Mouse (Mus musculus) lung, embryonic 16.5 days (tissue): ENCODE results near the gene Btbd16. TPM values are rescaled to one million over a fixed set of nuclear protein-coding genes. Genes with fewer than 3 reads are reported as not detected.

Source experiments
- ATAC-seq: fragments of 200-750 bp; cut with Nextera tagmentation; 2 replicates; pipeline ENCODE4 v1.8.0; 2017; ENCODE audit warnings: low read depth, mild to moderate bottlenecking, moderate library complexity
- H3K27ac ChIP-seq: fragments of 300-500 bp; sonication (generic); 2 replicates; pipeline ENCODE4 v1.5.1; 2014; ENCODE audit warnings: mild to moderate bottlenecking, control low read depth, low read length
- H3K27me3 ChIP-seq: fragments of 300-500 bp; sonication (generic); 2 replicates; pipeline ENCODE4 v1.6.1; 2014; ENCODE audit warnings: low read depth, low read length, mixed read lengths; ENCODE audit not compliant: control insufficient read depth, insufficient read depth
- H3K36me3 ChIP-seq: fragments of 300-500 bp; sonication (generic); 2 replicates; pipeline ENCODE4 v1.6.1; 2014; ENCODE audit warnings: low read length; ENCODE audit not compliant: control insufficient read depth, insufficient read depth
- H3K4me1 ChIP-seq: fragments of 300-500 bp; sonication (generic); replicated peaks from 2 replicates; pipeline ENCODE4 v1.6.1; 2014; ENCODE audit warnings: low read length, mixed read lengths; ENCODE audit not compliant: control insufficient read depth, insufficient read depth
- H3K4me2 ChIP-seq: fragments of 300-500 bp; sonication (generic); 2 replicates; pipeline ENCODE4 v1.6.1; 2014; ENCODE audit warnings: low read depth, low read length, control low read depth
- H3K4me3 ChIP-seq: fragments of 300-500 bp; sonication (generic); 2 replicates; pipeline ENCODE4 v1.5.1; 2014; ENCODE audit warnings: mild to moderate bottlenecking, low read length, control low read depth
- H3K9ac ChIP-seq: fragments of 300-500 bp; sonication (generic); 2 replicates; pipeline ENCODE4 v1.6.1; 2014; ENCODE audit warnings: low read length, control low read depth
- H3K9me3 ChIP-seq: fragments of 300-500 bp; sonication (generic); 2 replicates; pipeline ENCODE4 v1.6.1; 2016; ENCODE audit warnings: low read length; ENCODE audit not compliant: control insufficient read depth
- WGBS: fragments of 180-500 bp; shearing (Covaris S2); extraction: QIAGEN DNeasy Blood & Tissue Kit; methylation state at CpG from one replicate; pipeline ENCODE4 v1.1.7; 2014; 5-methylcytosine and 5-hydroxymethylcytosine counted together
- polyA plus RNA-seq: library from polyadenylated mRNA; unstranded; fragments of >200 nt; fragmentation: Nextera tagmentation; extraction: Ambion mirVana; gene quantifications from 2 replicates; pipeline ENCODE4 v1.2.1, GENCODE M21; 2015

Btbd16 gene
- polyA plus RNA-seq, 1 experiment from 2014 or later, result not detected

DNA sequence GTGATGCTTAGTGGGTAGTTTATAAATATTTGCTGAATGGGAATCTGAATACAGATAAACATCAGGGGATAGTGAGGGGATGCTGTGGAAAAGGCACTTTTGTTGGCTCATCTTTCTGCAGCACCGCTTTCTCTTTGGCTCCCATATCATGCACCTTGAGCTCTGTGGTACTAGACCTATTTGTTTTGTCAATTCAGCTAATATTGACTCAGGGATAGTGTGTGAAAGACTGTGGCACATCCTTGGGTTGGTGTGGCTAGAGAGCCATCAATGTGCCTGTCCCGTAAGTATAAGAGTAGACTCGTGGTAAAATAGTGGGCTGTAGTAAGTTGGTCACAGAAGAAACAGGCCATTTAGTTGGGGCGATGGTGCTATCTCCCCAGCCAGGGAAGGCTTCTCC is 13.7 kb downstream of the Btbd16 start:
- no peaks in the 10 kb centered on the region for H3K9me3 ChIP-seq
- WGBS, result 81% methylated on average over 4 of the region's 4 CpGs
- no peak overlapping the region for H3K4me2 ChIP-seq
- peaks cover 9% of the 10 kb centered on the region for H3K4me1 ChIP-seq
- H3K27ac ChIP-seq, result no peak overlapping the region
- no peaks in the 10 kb centered on the region for H3K27me3 ChIP-seq
- no peak for ATAC-seq
- H3K4me3 ChIP-seq, result no peak overlapping the region
- no peak overlapping the region for H3K9ac ChIP-seq
- no peaks in the 10 kb centered on the region for H3K36me3 ChIP-seq

DNA sequence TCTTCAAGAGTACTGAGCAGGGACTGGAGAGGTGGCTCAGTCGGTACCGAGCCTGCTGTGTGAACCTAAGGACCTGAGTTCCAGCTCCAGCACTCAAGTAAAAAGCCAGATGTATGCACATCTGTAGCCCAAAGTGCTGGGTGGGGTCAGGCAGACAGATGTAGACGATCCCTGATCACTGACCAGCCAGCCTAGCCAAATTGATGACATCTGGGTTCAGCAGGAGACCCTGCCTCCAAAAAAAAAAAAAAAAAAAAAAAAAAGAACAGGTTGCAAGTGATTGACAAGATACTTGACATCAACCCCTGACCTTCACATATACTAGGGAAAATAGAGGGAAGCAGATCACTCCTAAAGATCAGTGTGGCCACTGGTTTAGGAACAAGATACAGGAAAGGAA is 15.1 kb downstream of the Btbd16 start:
- Histone ChIP-seq H3K4me3 (no peak overlapping the region), H3K27ac (no peak overlapping the region), H3K4me1 (peaks cover 9% of the 10 kb centered on the region), H3K9me3 (no peaks in the 10 kb centered on the region), H3K9ac (no peak overlapping the region), H3K27me3 (no peaks in the 10 kb centered on the region), H3K36me3 (no peaks in the 10 kb centered on the region), H3K4me2 (no peak overlapping the region)
- WGBS, result 84% methylated on average over 3 of the region's 3 CpGs
- no peak for ATAC-seq

DNA sequence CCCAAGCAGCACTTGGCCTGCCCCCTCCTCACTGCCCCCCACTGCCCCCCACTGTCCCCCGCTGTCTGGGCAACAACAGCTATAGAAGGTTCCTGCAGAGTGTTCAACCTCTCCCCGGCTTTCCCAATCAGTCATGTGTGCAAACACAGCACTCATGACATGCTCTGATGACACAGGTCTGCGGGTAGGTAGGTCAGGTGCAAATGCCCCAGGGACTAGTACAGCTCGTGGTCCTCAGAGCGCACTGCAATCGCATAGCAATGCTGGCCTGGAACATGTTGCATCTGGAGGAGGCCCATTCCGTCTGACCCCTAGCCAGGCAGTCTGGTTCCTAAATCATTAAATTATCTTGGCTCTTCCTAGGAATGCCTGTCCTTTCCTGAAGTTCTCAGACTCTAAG is 15.6 kb downstream of the Btbd16 start:
- Histone ChIP-seq H3K4me1 (peaks cover 9% of the 10 kb centered on the region), H3K27me3 (no peaks in the 10 kb centered on the region), H3K36me3 (no peaks in the 10 kb centered on the region), H3K27ac (no peak overlapping the region), H3K9me3 (no peaks in the 10 kb centered on the region), H3K4me2 (no peak overlapping the region), H3K9ac (no peak overlapping the region), H3K4me3 (no peak overlapping the region)
- WGBS, result 76% methylated on average over 7 of the region's 7 CpGs
- no peak for ATAC-seq

DNA sequence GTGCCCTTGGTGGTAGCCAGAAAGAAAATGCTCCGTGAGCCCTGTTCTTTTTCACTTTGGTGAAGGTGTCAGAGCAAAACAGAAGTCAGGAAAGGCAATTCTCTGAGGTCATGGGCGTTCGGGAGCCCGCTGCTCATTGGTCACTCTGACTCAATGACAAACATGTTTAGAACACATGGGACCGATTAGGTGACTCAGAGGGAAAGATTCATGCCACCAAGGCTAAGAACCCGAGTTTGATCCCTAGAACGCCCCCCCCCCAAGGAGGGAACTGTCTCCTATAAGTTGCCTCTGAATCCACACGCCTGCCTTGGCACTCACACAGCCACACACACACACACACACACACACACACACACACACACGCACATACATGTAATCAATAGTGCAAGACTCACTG is 19.8 kb downstream of the Btbd16 start:
- Histone ChIP-seq H3K27me3 (no peaks in the 10 kb centered on the region), H3K27ac (no peak overlapping the region), H3K4me1 (no peaks in the 10 kb centered on the region; the same call in 1 of the 2 replicates), H3K4me3 (no peak overlapping the region), H3K9ac (no peak overlapping the region), H3K36me3 (no peaks in the 10 kb centered on the region), H3K4me2 (no peak overlapping the region), H3K9me3 (no peaks in the 10 kb centered on the region)
- WGBS, result 76% methylated on average over 9 of the region's 9 CpGs
- no peak for ATAC-seq

DNA sequence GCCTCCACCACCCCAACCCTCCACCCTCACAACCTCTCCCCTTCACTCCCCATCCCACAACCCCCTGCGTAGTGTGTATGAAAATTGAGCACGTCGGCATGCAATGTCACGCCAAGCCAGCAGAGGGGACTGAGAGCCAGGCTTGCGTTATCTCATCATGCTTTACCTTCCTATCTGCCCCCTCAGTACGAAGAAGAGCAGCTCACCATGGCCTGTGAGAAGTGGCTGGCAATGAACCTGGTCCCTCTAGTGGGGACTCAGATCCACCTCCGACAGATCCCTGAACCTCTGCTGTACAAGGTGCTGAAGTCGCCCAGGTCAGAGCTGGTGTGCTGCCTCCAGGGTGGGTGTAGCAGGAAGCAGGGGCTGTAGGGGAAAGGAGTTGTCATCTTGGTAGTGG is 22.9 kb downstream of the Btbd16 start:
- Histone ChIP-seq H3K27me3 (no peaks in the 10 kb centered on the region), H3K9ac (no peak overlapping the region), H3K4me3 (no peak overlapping the region), H3K27ac (no peak overlapping the region), H3K4me2 (no peak overlapping the region), H3K4me1 (peaks cover 3% of the 10 kb centered on the region; the same call in 1 of the 2 replicates), H3K36me3 (no peaks in the 10 kb centered on the region), H3K9me3 (no peaks in the 10 kb centered on the region)
- WGBS, result 73% methylated on average over 8 of the region's 8 CpGs
- no peak; the same call in 1 of the 2 replicates for ATAC-seq

DNA sequence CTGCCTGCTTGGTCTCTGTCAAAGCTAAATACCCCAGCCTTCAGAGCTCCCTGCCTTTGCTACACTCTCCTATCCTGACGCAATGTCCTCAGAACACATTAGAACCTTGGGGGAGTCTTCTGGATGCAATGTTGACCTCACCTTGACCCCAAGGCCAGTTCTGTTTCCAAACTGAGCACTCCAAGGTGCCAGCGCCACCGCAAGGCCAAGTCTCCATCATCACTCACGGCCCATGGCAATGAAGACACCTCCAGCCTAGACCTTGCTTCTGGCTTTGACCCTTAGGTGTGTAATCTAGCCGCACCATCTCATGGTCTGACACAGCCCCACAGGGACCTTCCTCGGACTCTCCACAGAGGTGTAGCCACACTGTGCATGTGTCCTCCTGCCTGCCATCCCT is 23.7 kb downstream of the Btbd16 start:
- Histone ChIP-seq H3K4me3 (no peak overlapping the region), H3K27me3 (no peaks in the 10 kb centered on the region), H3K36me3 (no peaks in the 10 kb centered on the region), H3K9me3 (no peaks in the 10 kb centered on the region), H3K27ac (no peak overlapping the region), H3K4me1 (peaks cover 3% of the 10 kb centered on the region; the same call in 1 of the 2 replicates), H3K9ac (no peak overlapping the region), H3K4me2 (no peak overlapping the region)
- ATAC-seq, result no peak
- WGBS, result 78% methylated on average over 6 of the region's 6 CpGs

DNA sequence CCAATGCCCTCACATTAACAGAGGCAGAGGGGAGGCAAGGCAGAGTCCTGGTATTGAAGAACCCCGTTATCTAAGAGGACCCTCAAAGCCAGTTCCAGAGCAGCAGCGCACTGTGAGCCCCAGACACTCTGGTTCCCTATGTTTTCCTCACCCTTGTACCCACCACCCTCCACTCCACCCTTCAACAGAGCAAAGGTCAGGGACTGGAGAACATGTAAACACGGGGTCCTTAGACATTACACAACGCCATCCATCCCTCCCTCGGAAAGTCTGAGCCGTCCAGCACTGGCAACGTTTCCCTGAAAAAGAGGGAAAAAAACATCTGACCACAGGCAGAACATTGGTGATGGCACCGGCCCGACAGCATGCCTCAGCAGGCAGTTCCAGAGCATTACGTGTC is 25.5 kb downstream of the Btbd16 start:
- ATAC-seq, result no peak
- Histone ChIP-seq H3K9ac (no peak overlapping the region), H3K4me3 (no peak overlapping the region), H3K9me3 (no peaks in the 10 kb centered on the region), H3K36me3 (no peaks in the 10 kb centered on the region), H3K27me3 (no peaks in the 10 kb centered on the region), H3K4me1 (peaks cover 3% of the 10 kb centered on the region; the same call in 1 of the 2 replicates), H3K27ac (no peak overlapping the region), H3K4me2 (no peak overlapping the region)
- 55% methylated on average over 10 of the region's 10 CpGs for WGBS

DNA sequence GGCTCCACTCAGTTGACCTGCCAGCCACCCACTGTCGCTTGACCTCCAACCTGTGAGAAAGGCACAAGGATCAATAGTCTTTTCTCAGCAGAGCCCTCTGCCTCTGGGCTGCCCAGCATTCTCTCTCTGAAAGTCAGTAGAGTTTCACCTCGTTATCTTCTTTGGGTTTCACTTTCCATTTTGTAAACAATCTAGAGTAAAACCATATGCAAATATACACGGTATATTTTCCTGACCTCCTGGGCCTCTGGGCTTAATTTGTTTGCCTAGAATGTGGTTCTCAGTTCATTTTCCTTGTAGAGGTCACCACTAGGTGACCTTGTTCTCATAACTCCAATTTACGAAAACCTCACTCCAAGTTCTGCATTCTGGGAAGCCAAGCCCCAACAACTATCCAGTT is 26.8 kb downstream of the Btbd16 start:
- H3K36me3 ChIP-seq, result no peaks in the 10 kb centered on the region
- no peak overlapping the region for H3K9ac ChIP-seq
- no peak overlapping the region for H3K27ac ChIP-seq
- no peaks in the 10 kb centered on the region for H3K9me3 ChIP-seq
- WGBS, result 36% methylated on average over 4 of the region's 4 CpGs
- peaks cover 3% of the 10 kb centered on the region; the same call in 1 of the 2 replicates for H3K4me1 ChIP-seq
- H3K4me2 ChIP-seq, result no peak overlapping the region
- H3K27me3 ChIP-seq, result no peaks in the 10 kb centered on the region
- H3K4me3 ChIP-seq, result no peak overlapping the region
- no peak for ATAC-seq

DNA sequence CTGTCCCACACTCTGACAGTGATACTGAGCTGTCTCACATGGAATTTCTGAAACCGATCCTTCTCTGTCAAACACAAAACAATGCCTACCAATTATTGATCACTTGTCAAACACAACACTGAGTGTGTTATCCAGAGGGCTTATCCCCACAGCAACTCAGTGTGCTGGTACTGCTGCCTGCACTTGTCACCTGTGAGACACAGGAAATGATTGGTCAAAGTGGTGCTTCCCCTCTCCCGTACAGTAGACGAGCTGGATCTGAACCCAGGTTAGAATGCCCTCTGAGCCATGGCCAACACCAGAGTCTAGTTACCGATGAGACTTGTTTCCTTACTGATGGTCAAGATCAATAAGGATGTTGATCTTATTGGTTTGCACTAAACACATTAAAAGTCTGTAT is 27.9 kb downstream of the Btbd16 start:
- WGBS, result 83% methylated on average over 4 of the region's 4 CpGs
- no peaks in the 10 kb centered on the region for H3K27me3 ChIP-seq
- peaks cover 3% of the 10 kb centered on the region; the same call in 1 of the 2 replicates for H3K4me1 ChIP-seq
- no peak overlapping the region for H3K9ac ChIP-seq
- H3K27ac ChIP-seq, result no peak overlapping the region
- ATAC-seq, result no peak
- H3K36me3 ChIP-seq, result no peaks in the 10 kb centered on the region
- no peak overlapping the region for H3K4me3 ChIP-seq
- H3K9me3 ChIP-seq, result no peaks in the 10 kb centered on the region
- H3K4me2 ChIP-seq, result no peak overlapping the region

DNA sequence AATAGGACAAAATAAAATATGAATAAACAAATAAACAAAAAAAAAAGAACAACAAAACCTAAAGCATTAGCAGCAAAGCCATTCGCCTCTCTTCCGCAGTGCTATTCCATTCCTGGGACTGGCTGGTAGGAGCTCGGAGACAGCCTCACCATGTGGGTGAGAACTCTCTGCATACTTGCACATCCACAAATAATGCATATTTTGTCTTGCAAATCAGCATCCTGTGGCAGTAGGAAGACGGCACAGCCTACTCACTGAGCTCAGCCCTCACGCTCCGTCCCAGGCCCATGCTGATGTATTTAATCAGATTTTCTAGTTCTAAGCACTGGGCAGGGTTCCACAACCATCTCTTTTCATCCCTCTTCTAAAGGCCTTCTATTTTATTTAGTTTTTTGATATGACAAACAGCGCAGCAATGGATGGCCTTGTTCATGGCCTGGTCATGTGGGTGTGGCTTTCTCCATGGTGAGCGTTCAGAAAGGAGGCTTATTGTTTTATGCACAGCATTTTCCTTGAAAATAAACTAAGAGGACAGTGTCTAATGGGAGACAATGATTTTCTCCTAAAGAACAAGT is 29.5 kb downstream of the Btbd16 start:
- 83% methylated on average over 8 of the region's 8 CpGs for WGBS
- ATAC-seq, result no peak
- no peaks in the 10 kb centered on the region for H3K36me3 ChIP-seq

More for the DNA sequence above, 29.5 kb downstream of the Btbd16 start:
- Histone ChIP-seq H3K4me1 (peaks cover 8% of the 10 kb centered on the region; the same call in 1 of the 2 replicates), H3K4me2 (no peak overlapping the region), H3K27me3 (no peaks in the 10 kb centered on the region), H3K9ac (no peak overlapping the region), H3K27ac (no peak overlapping the region), H3K4me3 (no peak overlapping the region), H3K9me3 (no peaks in the 10 kb centered on the region)
